Mouse (Mus musculus) WW6 (cell line): Measurements from ENCODE around the gene Sdf4.

Experiments
- DNase-seq: peaks from one replicate; pipeline ENCODE4 v3.0.0-alpha.2; 2013; ENCODE audit warnings: low read depth, low spot score

Sdf4 gene

DNA sequence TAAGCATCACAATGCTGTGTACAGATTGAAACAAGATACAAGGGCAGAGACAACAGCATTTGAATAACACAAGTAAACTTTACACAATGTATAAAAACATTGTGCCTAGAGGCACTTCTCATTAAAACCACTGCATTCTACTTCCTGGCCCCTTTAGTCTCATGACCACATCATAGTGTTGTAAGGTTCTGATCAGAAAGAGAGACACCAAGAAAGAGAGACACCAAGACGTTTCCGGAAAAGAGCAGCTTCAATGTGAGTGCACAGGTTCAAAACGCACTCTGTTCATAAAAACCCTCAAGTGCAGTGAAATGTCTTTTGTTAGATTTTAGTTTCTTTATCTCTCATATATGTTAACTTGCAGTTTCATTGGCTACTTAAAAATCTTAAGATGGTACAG, 11.4 kb downstream of the Sdf4 start:
- DNase-seq, result no peak

DNA sequence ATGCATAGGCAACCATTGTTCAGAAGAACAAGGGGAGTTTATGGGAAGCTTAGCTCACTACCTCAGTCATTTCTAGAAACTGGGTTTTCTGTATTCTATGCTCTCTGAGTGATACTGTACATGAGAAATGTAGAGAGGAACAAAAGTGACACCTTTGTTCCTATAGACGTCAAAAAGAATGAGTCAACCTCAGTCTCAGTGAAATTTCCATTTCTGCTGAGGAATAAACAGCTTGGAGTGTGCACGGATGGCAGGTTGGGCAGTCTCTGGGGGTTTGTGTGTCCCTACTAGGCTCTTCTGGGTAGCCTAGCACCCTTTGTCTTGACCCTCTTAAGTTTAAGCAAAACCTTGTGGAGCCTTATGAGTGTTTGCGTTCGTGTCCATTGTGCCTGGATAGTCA, 15.7 kb downstream of the Sdf4 start:
- no peak for DNase-seq

DNA sequence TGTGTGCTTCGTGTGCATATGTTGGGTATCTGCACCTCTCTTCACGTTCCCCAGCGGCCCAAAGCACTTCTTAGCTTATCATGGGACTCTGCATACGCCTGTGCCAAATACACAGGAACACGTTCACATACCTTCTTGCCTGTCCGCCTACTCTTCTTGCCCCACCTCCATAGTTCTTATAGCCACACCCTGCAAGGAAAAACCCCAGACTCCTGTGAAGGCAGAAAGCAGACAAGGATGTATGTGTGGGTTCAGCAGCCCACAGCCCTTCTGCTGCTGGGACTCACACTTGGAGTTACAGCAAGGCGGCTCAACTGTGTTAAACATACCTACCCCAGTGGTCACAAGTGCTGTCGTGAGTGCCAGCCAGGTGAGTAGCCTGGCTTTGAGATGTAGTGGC, 21.0 kb downstream of the Sdf4 start, which contains the start of gene Tnfrsf4:
Gene Tnfrsf4 (plus strand): TSS at position 207 of the 400 bp plus-strand sequence.
- DNase-seq, result no peak

DNA sequence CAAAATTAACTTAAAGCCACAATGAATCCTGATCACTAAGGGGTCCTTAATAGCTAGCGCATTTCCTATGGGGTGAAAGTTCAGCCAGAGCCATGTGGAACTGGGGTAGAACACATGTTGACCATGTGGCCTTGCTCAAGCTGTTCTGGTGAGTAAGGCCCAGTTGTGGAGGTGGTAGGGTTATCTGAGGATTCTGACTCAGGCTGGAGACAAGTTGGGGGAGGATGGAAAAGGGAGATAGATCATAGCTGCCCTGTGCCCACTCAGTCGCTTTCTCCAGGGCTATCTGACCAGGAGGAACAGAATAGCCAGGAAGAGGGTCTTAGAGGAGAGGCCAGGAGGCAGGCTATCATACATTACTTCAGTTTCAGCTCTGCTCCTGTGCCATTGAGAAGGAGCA, 21.8 kb downstream of the Sdf4 start:
- DNase-seq, result no peak

DNA sequence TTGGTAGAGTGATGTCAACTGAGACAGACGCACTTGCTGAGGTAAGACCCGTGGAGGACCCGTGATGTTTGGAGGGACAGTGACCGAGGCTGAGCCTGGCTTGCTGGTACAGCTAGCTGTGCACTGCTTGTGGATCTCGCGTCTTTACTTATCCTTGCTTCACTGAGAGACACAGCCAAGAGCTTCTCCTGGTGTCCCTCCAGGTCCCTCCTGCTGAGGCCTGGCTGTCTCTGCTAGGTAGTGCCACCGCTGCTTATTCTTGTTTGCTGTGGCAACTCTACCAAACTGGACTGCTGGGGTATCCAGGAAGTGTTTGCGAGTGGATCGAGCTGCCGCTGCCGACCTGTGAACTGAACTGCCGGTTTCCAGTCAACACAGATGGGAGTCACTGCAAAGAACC, 27.1 kb downstream of the Sdf4 start:
- DNase-seq, result no peak

DNA sequence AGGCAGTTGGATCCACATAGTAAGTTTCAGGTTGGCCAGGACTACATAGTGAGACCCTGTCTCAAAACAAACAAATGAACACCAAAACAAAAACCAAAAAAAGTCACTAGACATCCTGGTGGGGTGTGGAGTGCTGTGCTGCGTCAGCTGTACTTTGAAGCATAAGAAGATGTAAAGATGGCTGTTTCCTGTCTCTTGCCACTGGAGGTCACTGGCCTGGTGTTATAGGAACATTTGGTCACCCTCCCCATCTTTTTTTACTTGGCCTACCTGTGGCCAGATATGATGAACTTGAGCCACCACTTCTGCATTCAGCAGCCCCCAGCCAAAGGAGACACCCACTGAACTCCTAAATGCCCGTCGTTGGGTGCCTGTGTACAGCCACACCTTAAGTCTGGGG, 28.7 kb downstream of the Sdf4 start:
- no peak for DNase-seq

DNA sequence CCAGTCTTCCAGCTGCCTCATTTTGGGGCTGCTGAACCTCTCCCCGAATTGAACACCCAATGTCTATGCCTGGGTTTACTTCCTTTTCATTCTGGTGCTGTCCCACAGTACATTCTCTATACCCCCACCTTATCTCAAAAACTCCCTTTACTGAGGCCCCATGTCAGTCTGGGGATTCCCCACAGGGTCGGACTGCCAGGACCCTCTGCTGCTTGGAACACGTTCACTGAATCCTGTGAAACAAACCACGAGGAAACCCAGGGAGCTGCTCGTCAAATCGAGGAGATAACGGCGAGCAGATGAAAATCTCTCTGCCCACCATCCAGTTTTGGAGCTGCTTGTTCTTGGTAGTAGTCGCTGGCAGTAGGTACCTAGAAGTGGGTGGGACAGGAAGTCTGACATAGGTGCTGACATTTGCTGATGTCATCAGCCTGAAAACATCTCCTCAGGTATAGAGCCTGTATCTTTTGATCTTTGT, 29.3 kb downstream of the Sdf4 start:
- no peak for DNase-seq

- no peak for DNase-seq
Observed at GRCm38 (mm10) chr4:156023520-156023919, 30.8 kb downstream of the Sdf4 start.

- DNase-seq, result no peak
Observed at GRCm38 (mm10) chr4:156024184-156024583, 31.5 kb downstream of the Sdf4 start.

DNA sequence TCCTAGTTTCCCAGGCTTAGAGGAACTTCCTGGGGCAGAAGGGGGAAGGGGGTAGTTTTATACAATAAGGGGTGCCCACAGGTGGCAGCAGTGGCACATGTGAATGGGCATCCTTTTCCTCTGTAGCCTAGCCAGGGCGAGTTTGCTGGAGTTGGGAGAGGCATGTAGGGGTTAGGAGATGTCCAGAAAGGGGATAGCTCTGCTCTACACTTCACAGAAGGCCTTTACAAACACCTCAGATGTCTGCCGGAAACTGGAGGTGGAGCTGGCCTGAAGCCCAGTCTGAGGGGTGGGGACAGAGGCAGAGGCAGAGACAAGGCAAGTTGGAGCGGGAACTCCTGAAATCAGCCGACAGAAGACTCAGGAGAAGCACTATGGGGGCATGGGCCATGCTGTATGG, 33.3 kb downstream of the Sdf4 start, which contains the start of gene Tnfrsf18:
Gene Tnfrsf18 (plus strand): TSS at position 152 of the 400 bp plus-strand sequence.
- DNase-seq, result no peak

- DNase-seq, result no peak
Observed at GRCm38 (mm10) chr4:156028580-156028979, 35.9 kb downstream of the Sdf4 start.

DNA sequence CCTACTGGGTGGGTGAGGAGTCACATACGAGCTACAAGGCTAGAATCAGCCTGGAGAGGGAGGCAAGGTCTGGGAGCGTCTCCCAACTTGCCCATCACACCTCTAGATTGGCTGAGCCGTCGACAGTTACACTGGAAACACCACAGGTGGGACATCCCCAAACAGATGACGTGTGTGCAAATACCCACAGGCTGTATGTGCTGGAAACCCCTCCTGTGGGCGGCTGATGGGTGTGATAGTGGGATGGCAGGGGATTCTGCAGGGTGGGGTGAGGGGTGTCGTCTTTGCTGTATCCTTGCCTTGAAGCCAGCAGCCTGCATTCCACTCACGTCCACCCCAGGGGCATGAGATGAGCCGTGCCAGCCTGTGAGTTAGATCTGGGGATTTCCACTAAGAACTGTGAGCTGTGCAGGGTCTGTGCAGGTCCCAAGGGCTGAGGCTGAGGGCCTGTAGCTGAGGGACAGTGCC, 38.0 kb downstream of the Sdf4 start:
- DNase-seq, result no peak

- no peak for DNase-seq
Observed at GRCm38 (mm10) chr4:156031255-156031592, 38.6 kb downstream of the Sdf4 start.

DNA sequence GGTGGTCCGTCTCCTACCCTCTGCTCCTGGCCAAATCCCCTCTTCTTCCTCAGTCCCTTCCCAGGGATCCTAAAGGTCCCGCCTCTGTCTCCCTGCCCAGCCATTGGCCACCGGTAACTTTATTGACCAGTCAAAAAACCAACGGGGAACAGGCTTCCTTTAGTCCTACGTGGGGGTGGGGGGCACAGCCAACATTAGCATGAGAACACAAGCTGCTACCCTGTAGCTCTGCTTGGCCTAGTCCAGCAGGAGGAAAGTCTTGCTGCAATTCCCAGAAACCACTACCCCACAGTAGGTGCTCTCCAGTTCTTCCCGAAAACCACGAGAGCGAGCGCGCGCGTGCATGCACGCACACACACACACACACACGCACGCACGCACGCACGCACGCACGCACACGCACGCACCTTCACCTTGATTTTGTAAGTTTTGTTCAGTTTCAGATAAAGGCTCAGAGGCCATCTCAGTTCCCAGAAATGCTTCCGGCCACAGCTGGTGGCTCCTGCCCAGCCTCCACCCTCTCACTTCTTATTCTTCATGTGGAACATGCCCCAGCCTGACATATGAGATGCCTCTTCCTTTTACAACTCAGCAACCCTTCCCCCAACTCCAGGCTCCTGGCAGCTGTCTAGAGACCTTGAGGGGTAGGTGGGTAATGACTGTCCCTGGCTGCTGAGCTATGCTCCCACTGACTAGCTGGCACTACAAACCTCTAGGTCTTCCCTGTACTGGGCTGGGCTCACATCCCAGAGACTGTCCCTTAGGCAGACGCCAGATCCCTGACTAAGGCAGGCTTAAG, 39.1 kb downstream of the Sdf4 start:
- peak; percentile 61 for DNase-seq

DNA sequence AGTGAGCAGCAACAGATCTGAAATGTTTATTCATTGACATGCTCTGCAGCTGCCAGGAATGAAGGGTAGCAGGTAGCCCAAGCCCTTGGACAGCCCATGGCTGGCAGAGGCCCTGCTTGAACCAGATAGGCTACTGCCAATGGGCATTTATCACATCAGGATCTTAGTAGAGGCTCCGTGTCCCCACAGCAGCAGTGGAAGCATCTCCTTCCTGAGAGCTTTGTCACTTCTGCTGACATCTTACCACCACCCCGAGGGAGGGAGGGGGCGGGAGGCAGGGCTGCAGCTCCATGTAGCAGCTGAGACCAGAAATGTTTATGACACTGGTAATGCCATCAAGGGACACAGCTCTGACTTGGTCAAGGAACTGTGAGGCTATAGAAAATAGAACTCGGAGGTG, 40.2 kb downstream of the Sdf4 start:
- DNase-seq, result no peak

GRCm38 (mm10) chr4:156033476-156034119, 40.9 kb downstream of the Sdf4 start:
- DNase-seq, result peak; percentile 39

DNA sequence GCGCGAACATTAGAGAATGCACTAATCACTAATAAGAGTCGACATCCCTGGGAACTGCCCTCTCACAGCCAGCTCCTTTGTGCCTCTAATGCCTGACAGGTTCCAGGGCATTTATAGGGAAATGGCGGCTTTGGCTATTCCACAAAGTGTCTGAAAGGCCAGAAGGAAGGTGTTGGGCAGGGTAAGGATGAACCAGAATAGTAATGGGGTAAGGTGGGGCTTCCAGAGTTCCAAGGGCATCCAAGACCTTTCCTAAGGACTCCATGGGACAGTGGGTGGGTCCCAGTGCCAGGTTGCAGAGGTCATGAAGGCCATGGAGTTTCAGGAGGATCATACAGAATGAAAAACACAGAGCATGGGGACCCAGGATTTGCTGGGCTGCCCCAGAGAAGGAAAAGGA, 41.6 kb downstream of the Sdf4 start:
- no peak for DNase-seq

DNA sequence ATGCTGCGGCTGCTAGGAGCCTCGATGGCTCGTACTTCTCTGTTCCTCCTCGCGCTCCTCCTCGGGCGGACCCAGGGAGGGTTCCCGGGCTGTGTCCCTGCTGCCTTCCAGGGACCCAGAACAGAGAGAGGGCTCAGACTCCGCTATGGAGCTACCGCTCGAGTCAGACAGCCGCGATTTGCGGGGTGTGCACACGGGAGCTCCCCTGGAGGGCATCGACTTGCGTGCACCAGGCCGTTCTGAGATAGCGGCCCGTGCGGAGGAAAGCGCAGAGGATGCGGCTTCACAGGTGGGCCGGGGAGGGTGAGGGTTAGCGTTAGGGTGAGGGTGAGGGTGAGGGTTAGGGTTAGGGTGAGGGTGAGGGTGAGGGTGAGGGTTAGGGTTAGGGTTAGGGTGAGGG, 42.2 kb downstream of the Sdf4 start:
- DNase-seq, result no peak

DNA sequence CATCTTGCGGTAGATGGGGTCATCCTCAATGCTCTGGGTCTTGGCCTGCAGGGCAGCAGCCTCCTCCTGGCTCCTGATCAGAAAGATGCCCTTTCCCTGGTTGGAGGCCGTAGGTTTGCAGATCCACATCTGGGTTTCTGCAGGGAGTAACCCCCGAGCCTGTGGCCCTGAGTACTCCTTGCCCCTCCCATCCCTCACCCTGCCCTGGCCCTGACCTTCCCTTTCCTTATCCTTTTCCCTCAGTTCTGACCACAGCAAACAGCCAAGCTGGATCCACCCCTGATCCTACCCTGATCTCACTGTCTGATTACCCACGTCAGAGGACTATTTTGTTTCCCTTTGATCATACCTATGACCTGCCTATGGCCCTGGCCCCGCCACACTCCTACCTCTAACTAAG, 52.1 kb downstream of the Sdf4 start:
- no peak for DNase-seq

GRCm38 (mm10) chr4:156049779-156050178, 57.1 kb downstream of the Sdf4 start:
- no peak for DNase-seq

- no peak for DNase-seq
Observed at GRCm38 (mm10) chr4:156050391-156050980, 57.8 kb downstream of the Sdf4 start.

- DNase-seq, result no peak
Observed at GRCm38 (mm10) chr4:156053113-156053512, 60.4 kb downstream of the Sdf4 start.

DNA sequence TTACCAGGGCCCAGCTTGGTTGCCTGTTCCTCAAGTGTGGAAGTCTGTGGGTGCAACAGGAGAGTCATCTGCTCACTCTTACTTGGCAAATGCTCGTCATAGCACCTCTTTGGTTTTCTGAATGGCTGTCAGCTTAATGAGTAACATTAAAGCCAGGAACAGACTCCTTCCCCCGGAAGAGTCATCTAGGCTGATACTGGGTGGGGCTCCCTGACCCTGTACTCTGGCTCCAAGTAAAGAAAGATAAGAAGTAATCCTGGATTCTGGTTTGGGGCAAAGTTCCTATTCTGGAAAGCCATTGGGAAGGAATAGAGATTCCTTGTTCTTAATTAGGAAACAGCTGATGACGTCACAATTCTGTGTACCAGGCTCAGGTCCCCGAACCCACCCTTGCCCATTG, 61.5 kb downstream of the Sdf4 start:
- DNase-seq, result no peak
